Mouse (Mus musculus) limb, embryonic 11.5 days (tissue): ENCODE measurements around the gene Ccdc146. TPM values are rescaled to one million over a fixed set of nuclear protein-coding genes. Genes with fewer than 3 reads are reported as not detected.

Source experiments
- ATAC-seq: fragments of 200-750 bp; cut with Nextera tagmentation; 2 replicates; pipeline ENCODE4 v1.8.0; 2017; ENCODE audit warnings: low read depth; ENCODE audit not compliant: insufficient number of reproducible peaks, low FRiP score, low TSS enrichment
- DNase-seq: peaks from one replicate; pipeline ENCODE4 v3.0.0-alpha.2; 2015; ENCODE audit warnings: low spot score
- H3K27ac ChIP-seq: fragments of 300-500 bp; sonication (generic); replicated peaks from 2 replicates; pipeline ENCODE4 v1.5.1; 2014; ENCODE audit warnings: low read depth, mild to moderate bottlenecking, low read length
- H3K27me3 ChIP-seq: fragments of 300-500 bp; sonication (generic); 2 replicates; pipeline ENCODE4 v1.6.1; 2014; ENCODE audit warnings: mild to moderate bottlenecking, low read length, mixed read lengths; ENCODE audit not compliant: control insufficient read depth, insufficient read depth
- H3K36me3 ChIP-seq: fragments of 300-500 bp; sonication (generic); 2 replicates; pipeline ENCODE4 v1.6.1; 2014; ENCODE audit warnings: mild to moderate bottlenecking, low read length, moderate library complexity, mixed read lengths; ENCODE audit not compliant: control insufficient read depth, insufficient read depth
- H3K4me1 ChIP-seq: fragments of 300-500 bp; sonication (generic); 2 replicates; pipeline ENCODE4 v1.6.1; 2014; ENCODE audit warnings: low read length, mixed read lengths; ENCODE audit not compliant: control insufficient read depth, insufficient read depth
- H3K4me2 ChIP-seq: fragments of 300-500 bp; sonication (generic); 2 replicates; pipeline ENCODE4 v1.6.1; 2014; ENCODE audit warnings: low read depth, mild to moderate bottlenecking, moderate library complexity; ENCODE audit not compliant: severe bottlenecking
- H3K4me3 ChIP-seq: fragments of 300-500 bp; sonication (generic); 2 replicates; pipeline ENCODE4 v1.5.1; 2014; ENCODE audit warnings: low read depth, low read length
- H3K9ac ChIP-seq: fragments of 300-500 bp; sonication (generic); 2 replicates; pipeline ENCODE4 v1.6.1; 2014; ENCODE audit warnings: mild to moderate bottlenecking, low read length
- H3K9me3 ChIP-seq: fragments of 300-500 bp; sonication (generic); 2 replicates; pipeline ENCODE4 v1.6.1; 2016; ENCODE audit warnings: low read length; ENCODE audit not compliant: control insufficient read depth
- WGBS: fragments of 180-500 bp; shearing (Covaris S2); extraction: QIAGEN DNeasy Blood & Tissue Kit; methylation state at CpG from one replicate; pipeline ENCODE4 v1.1.7; 2014; 5-methylcytosine and 5-hydroxymethylcytosine counted together
- polyA plus RNA-seq: library from polyadenylated mRNA; unstranded; fragments of >200 nt; fragmentation: Nextera tagmentation; extraction: Ambion mirVana; gene quantifications from 2 replicates; pipeline ENCODE4 v1.2.1, GENCODE M21; 2014

Gene Ccdc146
- polyA plus RNA-seq, 1 experiment from 2014 or later: not detected

- H3K9ac ChIP-seq: no peak overlapping the region
- ATAC-seq: no peak; the same call in 1 of the 2 replicates
- no peaks in the 10 kb centered on the region for H3K9me3 ChIP-seq
- H3K4me2 ChIP-seq: no peak overlapping the region
- no peak overlapping the region for H3K4me3 ChIP-seq
- DNase-seq: peak; percentile 22
- WGBS: 30% methylated on average over 14 of the region's 14 CpGs
- no peak overlapping the region for H3K27ac ChIP-seq
- no peaks in the 10 kb centered on the region for H3K4me1 ChIP-seq
- H3K27me3 ChIP-seq: no peaks in the 10 kb centered on the region
- no peaks in the 10 kb centered on the region for H3K36me3 ChIP-seq
Observed at GRCm38 (mm10) chr5:21383392-21384251, 40.9 kb downstream of the Ccdc146 start.

GRCm38 (mm10) chr5:21382678-21383077 lies 41.8 kb downstream of the Ccdc146 start:
- no peak for ATAC-seq

DNA sequence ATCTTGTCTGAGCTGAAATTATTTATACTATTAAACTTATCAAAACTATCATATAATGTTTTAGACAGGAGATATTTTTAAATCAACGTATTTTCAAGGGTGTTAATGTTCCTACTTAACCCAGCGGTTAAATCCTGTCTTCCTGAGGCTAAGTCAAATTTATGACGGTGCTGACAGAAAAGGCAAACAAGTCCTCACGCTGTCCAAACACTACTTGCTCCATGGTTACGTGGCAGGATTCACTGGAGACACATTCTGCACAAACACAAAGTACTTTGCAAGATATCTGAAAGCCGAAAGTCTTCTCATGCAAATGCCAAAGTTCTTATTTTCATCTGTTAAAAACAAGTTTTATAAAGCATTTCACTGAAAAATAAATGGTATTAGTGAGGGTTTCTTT lies 42.5 kb downstream of the Ccdc146 start:
- Histone ChIP-seq H3K27me3 (no peaks in the 10 kb centered on the region), H3K9me3 (no peaks in the 10 kb centered on the region), H3K4me1 (no peaks in the 10 kb centered on the region), H3K4me3 (no peak overlapping the region), H3K36me3 (no peaks in the 10 kb centered on the region), H3K27ac (no peak overlapping the region), H3K9ac (no peak overlapping the region), H3K4me2 (no peak overlapping the region)
- ATAC-seq (no peak), DNase-seq (peak; percentile 17)
- 25% methylated on average over 6 of the region's 6 CpGs for WGBS

More at GRCm38 (mm10) chr5:21382678-21383077, 41.8 kb downstream of the Ccdc146 start:
- Histone ChIP-seq H3K27me3 (no peaks in the 10 kb centered on the region), H3K27ac (no peak overlapping the region), H3K9me3 (no peaks in the 10 kb centered on the region), H3K4me2 (no peak overlapping the region), H3K9ac (no peak overlapping the region), H3K4me1 (no peaks in the 10 kb centered on the region), H3K4me3 (no peak overlapping the region), H3K36me3 (no peaks in the 10 kb centered on the region)
- DNase-seq: peak; percentile 21
- 53% methylated on average over 6 of the region's 6 CpGs for WGBS

- DNase-seq (no peak), ATAC-seq (no peak)
- no peaks in the 10 kb centered on the region for H3K9me3 ChIP-seq
- H3K9ac ChIP-seq: no peak overlapping the region
- H3K4me1 ChIP-seq: no peaks in the 10 kb centered on the region
- no peak overlapping the region for H3K4me3 ChIP-seq
- H3K36me3 ChIP-seq: no peaks in the 10 kb centered on the region
- no peak overlapping the region for H3K27ac ChIP-seq
- no peak overlapping the region for H3K4me2 ChIP-seq
- 80% methylated on average over 2 of the region's 2 CpGs for WGBS
- no peaks in the 10 kb centered on the region for H3K27me3 ChIP-seq
Observed at GRCm38 (mm10) chr5:21378397-21378796, 46.1 kb downstream of the Ccdc146 start.

DNA sequence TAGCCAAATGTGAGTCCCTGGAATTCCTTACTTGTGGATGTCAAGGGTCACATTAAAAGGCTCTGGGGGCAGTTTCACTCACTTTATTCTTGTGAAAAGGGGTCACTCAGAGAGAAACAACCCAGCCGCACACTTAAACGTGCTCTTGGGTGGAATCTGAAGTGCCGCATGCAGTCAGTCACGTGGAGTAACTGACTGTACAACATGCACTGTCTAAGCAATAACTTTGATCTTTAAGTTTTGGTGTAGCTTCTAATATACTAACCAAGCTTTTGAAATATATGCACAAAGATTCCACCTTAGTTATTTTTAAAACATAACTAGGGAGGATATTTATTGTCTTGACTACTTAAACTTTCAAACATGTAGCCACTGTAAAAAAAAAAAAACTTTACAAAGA lies 47.5 kb downstream of the Ccdc146 start:
- ATAC-seq (no peak), DNase-seq (no peak)
- H3K4me1 ChIP-seq: no peaks in the 10 kb centered on the region
- no peaks in the 10 kb centered on the region for H3K36me3 ChIP-seq
- H3K9me3 ChIP-seq: no peaks in the 10 kb centered on the region
- H3K27ac ChIP-seq: no peak overlapping the region
- 0 out of 2 replicates have a peak, but pooled peaks cover 5% of the 10 kb centered on the region for H3K27me3 ChIP-seq
- no peak overlapping the region for H3K9ac ChIP-seq
- WGBS: 85% methylated on average over 4 of the region's 4 CpGs
- no peak overlapping the region for H3K4me2 ChIP-seq
- H3K4me3 ChIP-seq: no peak overlapping the region

DNA sequence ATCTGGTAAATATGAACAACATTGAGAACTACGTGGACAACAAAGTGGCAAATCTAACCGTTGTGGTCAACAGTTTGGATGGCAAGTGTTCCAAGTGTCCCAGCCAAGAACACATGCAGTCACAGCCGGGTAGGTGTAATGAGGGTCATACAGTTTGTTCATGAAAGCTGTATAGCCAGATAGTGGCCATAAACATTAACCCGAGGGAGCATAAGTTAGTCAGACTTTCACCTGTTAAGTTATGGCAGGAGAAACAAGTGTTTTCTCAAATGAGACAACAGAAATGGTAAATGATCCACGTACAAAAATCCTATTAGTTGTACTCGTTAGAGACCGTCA lies 51.3 kb downstream of the Ccdc146 start:
- Histone ChIP-seq H3K9me3 (no peaks in the 10 kb centered on the region), H3K4me2 (peak overlapping the region; percentile 77), H3K27me3 (0 out of 2 replicates have a peak, but pooled peaks cover 5% of the 10 kb centered on the region), H3K4me3 (no peak overlapping the region), H3K4me1 (no peaks in the 10 kb centered on the region), H3K36me3 (no peaks in the 10 kb centered on the region), H3K27ac (no peak overlapping the region), H3K9ac (no peak overlapping the region)
- ATAC-seq: no peak
- DNase-seq: no peak
- WGBS: 66% methylated on average over 7 of the region's 7 CpGs

- DNase-seq: peak; percentile 71
- ATAC-seq: peak; percentile 75
- 7% methylated on average over 31 of the region's 31 CpGs for WGBS
- Histone ChIP-seq H3K9ac (peak within 1 kb of the TSS; percentile 66), H3K27me3 (0 out of 2 replicates have a peak, but pooled peaks cover 5% of the 10 kb centered on the region), H3K4me1 (no peaks in the 10 kb centered on the region), H3K36me3 (no peaks in the 10 kb centered on the region), H3K9me3 (no peaks in the 10 kb centered on the region), H3K4me3 (peak within 1 kb of the TSS; percentile 36), H3K27ac (no peak within 1 kb of the TSS), H3K4me2 (peak within 1 kb of the TSS; percentile 77)
Observed at GRCm38 (mm10) chr5:21372493-21373179, 51.8 kb downstream of the Ccdc146 start, which contains the start of gene Fgl2. Fgl2 (plus strand) TSS chr5:21372642.

GRCm38 (mm10) chr5:21371920-21372319 lies 52.6 kb downstream of the Ccdc146 start:
- H3K4me1 ChIP-seq: no peaks in the 10 kb centered on the region
- peak; percentile 21 for DNase-seq
- H3K36me3 ChIP-seq: no peaks in the 10 kb centered on the region
- no peak overlapping the region for H3K9ac ChIP-seq
- H3K27ac ChIP-seq: no peak overlapping the region
- H3K9me3 ChIP-seq: no peaks in the 10 kb centered on the region
- H3K4me3 ChIP-seq: no peak overlapping the region
- H3K4me2 ChIP-seq: no peak overlapping the region
- WGBS: 47% methylated on average over 5 of the region's 5 CpGs
- H3K27me3 ChIP-seq: 0 out of 2 replicates have a peak, but pooled peaks cover 5% of the 10 kb centered on the region
- no peak for ATAC-seq
